Mouse (Mus musculus) gastrocnemius, postnatal 10 days (tissue): ENCODE data around the gene Rpl4. TPM values are rescaled to one million over a fixed set of nuclear protein-coding genes. Genes with fewer than 3 reads are reported as not detected.
"Not testable (repeated sequence)": the region's sequence is repeated elsewhere in the genome, so short reads cannot be mapped to it uniquely, and the experiment has no call there.

Experiments used
- DNase-seq: peaks from one replicate; pipeline ENCODE4 v3.0.0; 2021; ENCODE audit warnings: mixed read lengths
- microRNA-seq, 2 experiments: library from miRNA; unstranded; fragments of <30 nt; microRNA quantifications; one replicate each; pipeline ENCODE4 v1.2.0; 2021
- total RNA-seq, 2 experiments: library from RNA; stranded (reverse); gene quantifications; 2 replicates each; pipeline ENCODE4 v1.2.3; 2021

The Rpl4 gene
- total RNA-seq, 2 experiments from 2014 or later, result 811 to 822 TPM

DNA sequence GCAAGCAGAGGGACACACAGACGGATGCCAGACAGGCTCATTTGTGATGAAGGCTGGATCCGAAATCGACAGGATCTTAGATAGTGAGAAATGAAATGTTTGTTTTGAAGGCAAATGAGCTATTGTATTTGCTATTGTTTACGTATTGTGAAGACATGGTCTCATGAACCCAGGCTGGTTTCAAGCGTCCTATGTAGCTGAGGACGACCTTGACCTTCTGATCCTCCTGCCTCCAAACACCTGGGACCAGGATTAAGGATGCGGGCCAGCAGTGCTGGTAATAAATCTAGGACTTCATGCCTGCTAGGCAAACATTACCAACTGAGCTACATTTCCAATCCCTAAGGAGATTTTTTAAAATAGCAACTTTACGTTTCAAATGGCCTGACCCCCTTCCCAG is 24.3 kb downstream of the Rpl4 start:
- no peak for DNase-seq

DNA sequence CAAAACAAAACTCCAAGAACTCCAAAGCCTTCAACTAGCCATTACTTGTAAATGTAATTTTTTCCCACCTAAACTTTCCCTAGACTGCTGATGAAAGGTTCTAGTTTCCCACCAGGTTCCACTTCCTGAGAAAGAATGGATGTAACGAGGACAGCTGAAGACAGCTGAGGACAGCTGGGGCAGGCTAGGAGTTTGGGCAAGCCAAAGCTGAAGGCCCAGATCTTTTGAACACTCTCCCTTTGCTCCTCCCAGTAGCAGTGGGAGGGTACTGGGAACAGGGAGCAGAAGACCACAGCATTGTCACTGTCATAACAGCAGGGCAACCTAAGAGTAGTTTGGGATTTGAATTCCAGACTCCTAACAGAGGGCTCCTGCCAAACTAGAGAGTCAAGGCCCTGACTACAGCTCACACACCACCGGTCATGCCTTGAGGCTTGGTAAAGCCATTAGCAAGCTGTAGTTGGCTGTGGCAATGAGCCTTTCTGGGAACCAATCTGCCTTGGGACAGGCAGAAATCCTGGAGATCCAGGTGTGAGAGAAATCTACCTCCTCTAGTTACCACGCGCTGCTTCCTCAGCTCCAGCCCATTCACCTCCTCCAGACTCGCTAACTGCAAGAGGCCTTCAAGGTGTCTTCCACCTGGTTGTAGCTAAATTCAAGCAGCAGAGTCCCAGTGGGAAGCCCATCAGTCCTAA is 25.0 kb downstream of the Rpl4 start:
- no peak for DNase-seq

DNA sequence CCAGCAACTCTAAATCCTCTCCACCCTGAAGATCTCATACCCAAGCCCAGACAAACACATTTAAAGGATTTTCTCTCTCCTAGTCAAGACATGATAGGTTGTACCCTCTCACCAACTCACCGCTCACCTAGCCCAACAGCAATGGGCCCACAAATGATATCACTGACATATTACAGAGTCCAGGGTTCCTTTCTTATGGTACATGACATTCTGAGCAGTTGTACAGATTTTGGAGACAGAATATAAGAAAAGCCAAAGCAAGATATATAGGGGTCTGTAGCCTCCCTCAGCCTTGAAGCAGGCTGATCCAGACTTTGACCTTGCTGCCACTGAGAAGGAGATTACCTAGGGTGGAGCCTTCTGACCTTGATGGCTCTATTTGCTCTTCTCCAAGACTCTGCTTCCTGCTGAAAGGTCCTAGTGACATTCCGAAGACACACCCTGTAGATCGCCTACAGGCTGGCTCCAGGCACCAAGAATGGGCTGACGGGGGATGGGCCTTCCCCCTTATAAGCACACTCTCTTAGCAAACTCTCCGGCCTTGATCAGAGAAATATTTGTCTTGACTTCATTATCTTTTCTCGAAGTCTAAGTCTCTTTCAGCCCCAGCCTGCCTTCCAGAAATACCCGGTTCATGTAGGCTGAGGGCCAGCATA is 25.7 kb downstream of the Rpl4 start:
- DNase-seq, result not testable (repeated sequence)

DNA sequence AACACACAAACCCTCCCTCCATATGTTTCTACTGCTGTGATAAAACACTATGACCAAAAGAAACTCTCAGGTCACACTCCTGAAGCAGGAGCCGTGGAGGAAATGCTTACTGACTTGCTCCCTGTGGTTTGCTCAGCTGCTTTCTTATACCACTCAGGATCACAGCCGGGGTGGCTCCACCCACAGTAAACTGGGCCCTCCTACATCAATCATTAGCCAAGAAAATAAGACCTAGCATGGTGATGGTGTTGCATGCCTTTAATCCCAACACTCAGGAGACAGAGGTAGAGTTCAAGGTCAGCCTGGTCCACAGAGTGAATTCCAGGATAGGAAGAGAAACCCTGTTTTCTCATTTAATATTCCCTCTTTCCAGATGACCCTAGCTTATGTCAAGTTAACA is 26.7 kb downstream of the Rpl4 start:
- DNase-seq, result no peak

DNA sequence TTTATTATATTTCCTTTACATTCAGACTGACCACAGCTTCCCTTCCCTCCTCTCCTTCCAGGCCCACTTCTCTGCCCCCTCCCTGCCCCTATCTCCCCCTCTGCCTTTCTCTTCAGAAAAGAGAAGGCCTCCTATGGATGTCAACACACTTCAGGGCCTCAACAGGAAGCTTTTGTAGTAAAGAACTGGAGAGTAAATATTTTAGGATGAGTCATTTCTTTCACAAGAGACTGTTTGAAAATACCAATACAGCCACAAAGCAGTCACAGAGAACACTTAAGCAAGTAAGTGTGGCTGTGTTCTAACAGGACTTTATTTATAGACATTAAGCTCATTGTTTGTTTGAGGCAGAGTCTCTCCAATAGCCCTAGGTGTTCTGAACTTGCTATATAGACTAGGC is 29.2 kb downstream of the Rpl4 start:
- no peak for DNase-seq

DNA sequence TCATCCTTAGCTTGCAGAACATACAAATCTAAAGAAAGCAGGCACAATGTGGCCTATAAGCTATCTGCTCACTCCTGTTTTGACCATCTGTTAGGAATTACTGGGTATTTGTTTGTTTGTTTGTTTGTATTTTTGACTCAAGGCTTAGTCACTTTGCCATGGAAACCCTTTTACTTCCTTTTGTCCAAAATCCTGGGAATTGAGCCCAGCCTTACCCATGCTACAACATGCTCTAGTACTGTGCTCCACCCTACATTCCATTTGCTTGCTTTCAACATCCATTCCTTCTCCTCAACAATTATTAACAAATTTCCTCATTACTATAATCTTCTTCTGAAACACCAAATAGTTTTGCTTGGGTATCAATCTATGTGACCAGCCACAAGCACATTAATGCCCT is 29.7 kb downstream of the Rpl4 start:
- DNase-seq, result no peak

DNA sequence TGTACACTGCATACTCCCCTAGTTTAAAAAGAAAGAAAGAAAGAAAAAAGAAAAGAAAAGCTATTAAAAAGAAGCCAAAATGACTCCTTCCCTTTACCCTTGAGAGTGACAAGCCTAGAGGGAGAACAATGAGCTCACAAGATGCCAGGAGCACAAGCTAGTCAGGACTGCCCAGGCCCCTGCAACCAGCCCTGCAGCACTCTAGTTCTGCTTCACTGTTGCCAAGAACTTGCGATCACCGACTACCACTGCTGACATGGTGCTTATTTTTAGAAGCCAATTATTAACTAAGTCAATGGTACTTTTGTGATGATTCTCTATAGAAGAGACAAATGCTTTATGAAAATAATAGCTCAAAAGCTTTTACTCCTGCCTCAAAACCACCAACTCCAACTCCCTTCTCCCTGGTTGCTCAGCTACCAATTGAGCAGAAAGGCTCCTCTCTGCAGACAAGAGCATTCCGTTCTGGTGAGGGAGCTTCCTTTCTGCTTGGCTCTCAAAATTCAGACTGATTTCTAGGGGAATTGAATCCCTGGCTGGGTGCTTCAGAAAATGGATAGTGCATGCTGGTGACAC is 34.4 kb downstream of the Rpl4 start:
- DNase-seq, result no peak

DNA sequence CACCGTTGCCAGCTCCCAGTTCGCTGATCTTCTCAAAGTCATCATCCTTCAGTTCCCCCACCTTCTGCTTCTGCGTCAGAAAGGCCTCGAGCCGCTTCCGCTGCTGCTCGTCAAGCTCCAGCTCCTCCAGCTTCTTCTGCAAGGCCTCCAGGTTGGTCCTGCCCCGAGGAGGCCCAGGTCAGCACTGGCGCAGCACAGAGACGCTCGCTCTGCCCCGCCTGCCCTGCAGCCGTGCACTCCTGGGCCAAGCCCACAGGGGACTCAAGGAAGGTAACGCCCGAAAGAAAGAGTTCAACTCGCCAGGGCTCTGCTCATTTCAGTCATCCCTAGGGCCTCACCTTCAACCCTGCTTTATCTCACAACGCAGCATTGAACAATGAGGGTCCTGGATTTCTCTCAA is 41.3 kb downstream of the Rpl4 start:
- no peak for DNase-seq

DNA sequence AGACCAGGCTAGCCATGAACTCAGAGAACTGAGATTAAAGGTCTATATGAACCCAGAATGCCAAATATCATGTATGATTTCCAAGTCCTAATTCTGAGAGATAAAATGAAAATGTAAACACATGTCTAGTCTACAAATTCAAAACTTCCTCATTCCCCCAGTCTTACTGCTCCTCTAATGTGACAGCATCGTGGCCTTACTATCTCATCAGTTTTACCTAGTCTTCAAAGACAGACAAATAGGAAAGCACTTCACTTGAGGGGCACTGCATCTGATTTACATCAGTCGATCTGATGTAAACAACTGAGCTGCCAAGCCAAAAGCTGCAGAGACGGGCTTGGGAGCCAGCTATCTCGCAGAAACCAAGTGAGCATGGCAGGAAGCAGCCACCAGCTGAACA is 42.9 kb downstream of the Rpl4 start:
- DNase-seq, result no peak

DNA sequence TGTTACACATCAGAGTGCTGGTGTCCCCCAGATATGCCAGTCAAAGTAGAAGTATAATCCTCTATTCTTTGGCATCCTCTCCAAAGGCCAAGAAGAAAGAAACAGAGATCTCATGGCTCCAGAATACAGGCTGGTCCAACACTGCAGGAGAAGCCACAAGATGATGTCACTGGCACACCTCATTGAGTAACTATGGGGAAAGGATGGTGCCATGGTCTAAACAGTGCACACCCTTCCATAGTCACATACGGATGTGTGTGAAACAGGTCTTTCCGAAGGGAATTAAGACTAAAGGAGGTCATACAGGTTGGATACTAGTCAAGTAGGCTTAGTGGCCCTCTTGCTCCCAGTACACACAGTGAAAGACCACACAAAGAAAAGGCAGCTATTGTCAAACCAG is 43.5 kb downstream of the Rpl4 start:
- no peak for DNase-seq

DNA sequence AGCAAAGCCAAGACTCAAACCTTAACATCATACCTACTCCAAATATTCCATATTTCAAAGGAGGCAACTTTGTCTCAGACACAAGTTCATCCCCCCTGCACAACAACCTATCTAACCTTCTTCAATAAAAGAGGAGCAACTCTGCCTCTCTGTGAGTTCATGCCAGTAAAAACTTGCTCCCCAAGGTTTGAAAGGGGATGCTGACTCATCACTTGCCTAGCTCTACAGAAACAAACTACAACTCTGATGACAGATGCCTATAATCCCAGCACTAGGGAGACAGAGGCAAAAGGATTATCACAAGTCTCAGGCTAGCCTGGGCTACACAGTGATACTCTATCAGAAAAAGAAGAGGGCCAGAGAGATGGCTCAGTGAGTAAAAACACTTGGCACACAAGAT is 44.7 kb downstream of the Rpl4 start:
- DNase-seq, result no peak

DNA sequence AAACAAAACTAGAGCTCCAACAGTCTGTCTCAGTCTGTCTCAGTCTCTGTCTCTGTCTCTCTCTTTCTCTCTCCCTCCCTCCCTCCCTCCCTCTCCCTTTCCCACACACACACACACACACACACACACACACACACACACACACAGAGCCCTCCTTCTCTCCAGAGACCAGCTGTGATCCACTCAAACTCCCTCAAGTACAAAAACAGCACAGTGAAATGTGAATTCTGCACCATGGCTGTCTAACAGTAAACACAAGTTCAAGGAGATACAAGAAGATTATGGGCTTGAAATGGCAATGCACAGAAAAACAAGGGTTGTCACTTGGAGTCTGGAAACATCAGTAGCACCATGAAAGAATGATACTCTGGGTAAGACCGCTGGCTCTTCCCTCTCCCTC is 46.1 kb downstream of the Rpl4 start:
- DNase-seq, result no peak

DNA sequence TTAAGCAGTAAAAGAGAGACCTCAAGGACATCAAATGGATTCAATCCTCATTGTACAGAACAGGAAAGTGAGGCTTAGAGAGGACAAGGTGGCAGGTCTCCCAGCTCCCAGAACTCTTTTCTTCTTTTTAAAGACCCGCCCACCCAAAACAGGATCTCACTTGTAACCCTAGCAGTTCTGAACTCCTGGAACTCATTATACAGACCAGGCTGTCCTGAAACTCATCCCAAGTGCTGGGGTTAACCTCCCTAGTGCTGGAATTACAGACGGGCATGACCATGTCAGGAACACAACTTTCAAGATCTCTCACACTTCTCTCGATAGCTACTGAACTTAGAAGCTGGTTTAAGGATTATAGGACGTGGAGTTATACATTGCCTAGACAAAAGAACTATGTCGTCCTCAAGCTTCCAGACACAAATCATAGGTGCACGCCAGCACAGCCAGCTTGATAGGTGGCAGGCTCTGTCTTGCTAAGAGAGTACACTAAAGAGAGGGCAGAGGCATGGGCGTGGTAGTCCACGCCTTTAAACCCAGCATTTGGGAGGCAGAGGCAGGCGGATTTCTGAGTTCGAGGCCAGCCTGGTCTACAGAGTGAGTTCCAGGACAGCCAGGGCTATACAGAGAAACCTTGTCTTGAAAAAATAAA is 46.7 kb downstream of the Rpl4 start:
- no peak for DNase-seq

DNA sequence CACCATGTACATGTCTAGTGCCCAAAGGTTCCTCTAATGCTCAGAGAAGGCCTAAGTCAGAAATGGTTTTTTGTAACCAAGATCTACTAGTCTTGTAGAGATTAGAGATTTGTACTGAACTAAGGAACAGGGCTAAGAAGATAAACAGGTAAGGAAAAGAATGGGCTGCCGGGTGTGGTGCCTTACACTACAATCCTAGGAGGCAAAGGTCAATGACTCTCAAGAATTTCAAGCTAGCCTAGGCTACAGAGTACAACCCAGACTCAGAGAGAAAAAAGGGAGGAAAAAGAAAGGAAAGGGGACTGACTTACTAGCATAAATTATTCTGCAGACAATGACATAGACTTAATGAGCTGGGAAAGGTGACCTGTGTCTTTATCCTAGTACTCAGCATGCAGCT is 47.4 kb downstream of the Rpl4 start:
- no peak for DNase-seq

DNA sequence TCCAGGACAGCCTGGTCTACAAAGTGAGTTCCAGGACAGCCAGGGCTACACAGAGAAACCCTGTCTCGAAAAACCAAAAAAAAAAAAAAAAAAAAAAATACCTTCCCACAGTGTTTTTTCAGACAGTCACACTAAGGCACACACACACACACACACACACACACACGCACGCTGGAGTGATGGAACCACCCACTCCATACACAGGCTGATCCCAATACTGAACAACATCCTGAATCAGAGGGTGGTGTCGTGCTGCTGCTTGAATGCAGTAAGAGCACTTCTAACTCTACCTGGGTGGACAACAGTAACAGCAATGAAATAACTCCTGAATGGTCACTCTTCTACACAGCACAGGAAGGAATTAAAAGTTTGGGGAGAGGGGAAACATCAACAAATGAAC is 48.3 kb downstream of the Rpl4 start:
- DNase-seq, result no peak

DNA sequence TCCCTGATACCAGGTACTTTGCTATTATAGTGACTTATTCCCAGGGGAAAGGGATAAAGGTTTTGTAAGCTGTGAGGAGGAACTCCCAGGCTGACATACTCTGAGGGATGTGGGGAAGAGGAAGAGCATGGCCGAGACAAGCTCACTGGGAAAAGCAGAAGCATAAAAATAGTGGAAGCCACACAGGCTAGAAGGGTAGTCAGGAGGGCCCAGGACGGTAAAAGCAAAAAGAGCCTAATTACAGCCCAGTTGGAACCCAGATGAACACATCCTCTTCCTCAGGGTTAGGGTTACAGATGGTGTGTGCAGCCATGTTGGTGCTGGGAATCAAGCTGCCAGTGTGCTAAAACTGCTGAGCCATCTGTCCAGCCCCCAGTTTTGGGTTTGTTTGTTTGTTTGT is 48.9 kb downstream of the Rpl4 start:
- no peak for DNase-seq

DNA sequence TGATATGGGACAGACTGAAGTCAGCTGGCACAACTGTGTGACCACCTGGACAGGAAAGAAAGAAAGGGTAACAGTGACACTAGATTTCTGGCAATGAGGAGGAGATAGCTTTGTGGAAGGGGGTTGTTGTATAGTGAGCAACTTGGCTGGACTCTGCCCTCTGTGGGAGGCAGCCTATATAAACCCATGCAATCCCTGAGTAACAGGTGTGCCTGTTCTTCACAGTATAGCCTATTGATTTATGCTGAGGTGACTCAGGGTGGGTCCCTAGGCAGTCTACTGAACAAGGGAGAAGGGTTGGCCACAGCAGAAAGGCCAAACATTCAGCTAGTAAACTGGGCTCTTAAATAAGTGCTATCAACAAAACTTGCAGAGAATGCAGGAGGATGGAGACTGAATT is 52.6 kb downstream of the Rpl4 start:
- no peak for DNase-seq

DNA sequence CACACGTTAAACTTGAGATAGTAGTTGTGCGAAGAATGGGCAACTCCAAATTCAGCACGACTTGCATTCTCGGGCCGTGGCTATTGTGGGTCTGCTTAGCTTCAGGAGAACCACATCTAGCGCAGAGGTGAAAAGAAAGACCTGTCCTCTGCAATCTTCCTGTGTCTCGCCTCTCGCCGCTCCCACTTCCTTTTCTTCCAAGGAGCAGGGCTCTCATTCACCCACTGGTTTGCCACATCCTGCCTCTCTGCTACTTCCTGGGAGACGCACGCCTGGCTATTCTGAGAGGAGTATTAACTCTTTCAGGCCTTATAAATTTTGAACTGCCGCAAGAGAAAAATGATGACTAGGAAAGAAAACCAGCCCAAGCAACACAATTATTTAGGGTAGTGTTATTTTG is 54.6 kb downstream of the Rpl4 start:
- no peak for DNase-seq

Small RNA genes within 50 kb of the gene (microRNA-seq; reads per million reads assigned to microRNA genes)
- gene Gm24106, result 0 reads per million in 2 experiments

Other genes starting within 250 kb of the Rpl4 start
- 1 to 10 TPM; 3.0 to 4.6 TPM for gene Smad6, start 151.3 kb upstream of the Rpl4 start, total RNA-seq
- gene Lctl, start 56.2 kb upstream of the Rpl4 start, total RNA-seq, result under 1 TPM; 0.66 to 0.68 TPM
- gene Zwilch, start 271 bp upstream of the Rpl4 start, total RNA-seq, result 1 to 10 TPM; 3.1 to 5.3 TPM
- 10 to 100 TPM; 17.4 to 17.5 TPM for gene Snapc5, start 5.9 kb downstream of the Rpl4 start, total RNA-seq
- gene Uchl4, start 61.8 kb downstream of the Rpl4 start, total RNA-seq, result 1 to 10 TPM; 2.0 to 2.9 TPM
- gene Map2k1, start 80.3 kb downstream of the Rpl4 start, total RNA-seq, result 10 to 100 TPM; 69.8 to 71.6 TPM
- gene Tipin, start 108.2 kb downstream of the Rpl4 start, total RNA-seq, result 10 to 100 TPM; 19.2 to 24.3 TPM
- 10 to 100 TPM; 12.6 to 16.7 TPM for gene Dis3l, start 167.9 kb downstream of the Rpl4 start, total RNA-seq
- gene Megf11, start 212.3 kb downstream of the Rpl4 start, total RNA-seq, result 1 to 10 TPM in 1 of 2 experiments, under 1 TPM in 1; 0.38 to 1.5 TPM